Mouse (Mus musculus) CH12.LX (cell line): ENCODE measurements around the gene Bckdk. TPM values are rescaled to one million over a fixed set of nuclear protein-coding genes. Genes with fewer than 3 reads are reported as not detected.

Experiments used
- DNase-seq: peaks from one replicate; pipeline ENCODE4 v3.0.0-alpha.2; 2013; ENCODE audit errors: extremely low read depth
- H3K27ac ChIP-seq: 2 replicates; pipeline ENCODE4 v1.5.1; 2012; ENCODE audit warnings: low read depth, mild to moderate bottlenecking, control low read depth, moderate library complexity; ENCODE audit not compliant: insufficient read depth
- H3K27me3 ChIP-seq: replicated peaks from 2 replicates; pipeline ENCODE3; 2012; ENCODE audit warnings: inconsistent platforms
- H3K36me3 ChIP-seq, 2 experiments: replicated peaks in 1 of 2; 2 replicates each; pipeline versions ENCODE3 to v1.6.1; 2012; ENCODE audit warnings: inconsistent platforms in 1 of 2, low read length in 1 of 2, mild to moderate bottlenecking in 1 of 2, mixed read lengths in 1 of 2, moderate library complexity in 1 of 2; ENCODE audit not compliant: control insufficient read depth in 1 of 2, insufficient read depth in 1 of 2
- H3K4me1 ChIP-seq, 2 experiments: 2 replicates each; pipeline ENCODE4 v1.6.1; 2012; ENCODE audit warnings: inconsistent platforms in 1 of 2, moderate library complexity in 1 of 2; ENCODE audit not compliant: insufficient read depth in 2 of 2, control insufficient read depth in 1 of 2
- H3K4me2 ChIP-seq: 2 replicates; pipeline ENCODE4 v1.6.1; 2012; ENCODE audit warnings: low read depth, mild to moderate bottlenecking, control low read depth; ENCODE audit not compliant: poor library complexity, insufficient read depth, severe bottlenecking
- H3K4me3 ChIP-seq, 3 experiments: fragments of 150-350 bp in 1 of 3; sonication (generic) in 1 of 3; replicated peaks in 1 of 3; 2 replicates each; pipeline versions ENCODE3 to v1.5.1; 2011 to 2012; ENCODE audit warnings: low read depth in 2 of 3, low read length in 2 of 3, mild to moderate bottlenecking in 2 of 3, moderate library complexity in 2 of 3, control low read depth in 1 of 3, improper control_type of control experiment in 1 of 3, inconsistent platforms in 1 of 3, mixed read lengths in 1 of 3; ENCODE audit not compliant: poor library complexity in 1 of 3
- H3K79me2 ChIP-seq: replicated peaks from 2 replicates; pipeline ENCODE4 v1.6.1; 2012; ENCODE audit warnings: mild to moderate bottlenecking, moderate library complexity; ENCODE audit not compliant: control insufficient read depth, poor library complexity, insufficient read depth, severe bottlenecking; ENCODE audit errors: extremely low read depth
- H3K9ac ChIP-seq: 2 replicates; pipeline ENCODE4 v1.6.1; 2012; ENCODE audit warnings: low read depth, mild to moderate bottlenecking, control low read depth, moderate library complexity; ENCODE audit not compliant: insufficient read depth
- H3K9me3 ChIP-seq: replicated peaks from 2 replicates; pipeline ENCODE3; 2012; ENCODE audit warnings: low read length, inconsistent platforms, mixed read lengths
- CHD1 ChIP-seq: IDR thresholded peaks from 2 replicates; pipeline ENCODE4 v1.6.1; 2012; ENCODE audit warnings: low read depth, low read length, improper control_type of control experiment, inconsistent platforms
- CTCF ChIP-seq, 2 experiments: IDR thresholded peaks in 1 of 2; conservative IDR thresholded peaks in 1 of 2; 2 replicates each; pipeline ENCODE4 v1.5.1; 2011 to 2012; ENCODE audit warnings: low read depth in 2 of 2, low read length in 2 of 2, improper control_type of control experiment in 1 of 2, inconsistent platforms in 1 of 2, mild to moderate bottlenecking in 1 of 2, moderate library complexity in 1 of 2
- E2F4 ChIP-seq: IDR thresholded peaks from 2 replicates; pipeline ENCODE4 v1.6.1; 2011; ENCODE audit warnings: low read depth, low read length, improper control_type of control experiment; ENCODE audit not compliant: insufficient replicate concordance
- ELF1 ChIP-seq: IDR thresholded peaks from 2 replicates; pipeline ENCODE4 v1.6.1; 2014; ENCODE audit warnings: low read depth, mild to moderate bottlenecking, inconsistent platforms, low read length, improper control_type of control experiment
- EP300 ChIP-seq: IDR thresholded peaks from 2 replicates; pipeline ENCODE4 v1.6.1; 2011; ENCODE audit warnings: low read length, improper control_type of control experiment
- GABPA ChIP-seq: IDR thresholded peaks from 2 replicates; pipeline ENCODE4 v1.6.1; 2012; ENCODE audit warnings: low read depth, low read length, improper control_type of control experiment, inconsistent platforms; ENCODE audit not compliant: insufficient replicate concordance
- IRF4 ChIP-seq: IDR thresholded peaks from 2 replicates; pipeline ENCODE4 v1.6.1; 2014; ENCODE audit warnings: low read depth, mild to moderate bottlenecking, inconsistent platforms, low read length, improper control_type of control experiment
- JUND ChIP-seq: conservative IDR thresholded peaks from 2 replicates; pipeline ENCODE4 v1.6.1; 2011; ENCODE audit warnings: low read depth, low read length, improper control_type of control experiment
- KAT2A ChIP-seq: IDR thresholded peaks from 2 replicates; pipeline ENCODE4 v1.6.1; 2012; ENCODE audit warnings: low read length, improper control_type of control experiment, inconsistent platforms; ENCODE audit not compliant: insufficient replicate concordance
- MAFK ChIP-seq: IDR thresholded peaks from 2 replicates; pipeline ENCODE4 v1.6.1; 2011; ENCODE audit warnings: low read length, improper control_type of control experiment; ENCODE audit not compliant: insufficient replicate concordance
- MAX ChIP-seq: IDR thresholded peaks from 2 replicates; pipeline ENCODE4 v1.6.1; 2011; ENCODE audit warnings: low read length, improper control_type of control experiment
- MXI1 ChIP-seq: IDR thresholded peaks from 2 replicates; pipeline ENCODE4 v1.6.1; 2011; ENCODE audit warnings: mild to moderate bottlenecking, low read depth, low read length, improper control_type of control experiment
- MYC ChIP-seq: IDR thresholded peaks from 2 replicates; pipeline ENCODE4 v1.6.1; 2011; ENCODE audit warnings: low read depth, mild to moderate bottlenecking, improper control_type of control experiment, low read length
- NELFE ChIP-seq: IDR thresholded peaks from 2 replicates; pipeline ENCODE4 v1.6.1; 2011; ENCODE audit warnings: low read depth, low read length, improper control_type of control experiment
- PAX5 ChIP-seq: IDR thresholded peaks from 2 replicates; pipeline ENCODE4 v1.6.1; 2012; ENCODE audit warnings: low read length, inconsistent platforms, mixed read lengths
- SIN3A ChIP-seq: IDR thresholded peaks from 2 replicates; pipeline ENCODE4 v1.6.1; 2012; ENCODE audit warnings: low read length, improper control_type of control experiment, inconsistent platforms
- SMC3 ChIP-seq: IDR thresholded peaks from 2 replicates; pipeline ENCODE4 v1.6.1; 2011; ENCODE audit warnings: low read depth, low read length, improper control_type of control experiment
- USF2 ChIP-seq: conservative IDR thresholded peaks from 2 replicates; pipeline ENCODE4 v1.6.1; 2011; ENCODE audit warnings: low read depth, low read length, improper control_type of control experiment
- ZKSCAN1 ChIP-seq: IDR thresholded peaks from 2 replicates; pipeline ENCODE4 v1.6.1; 2012; ENCODE audit warnings: low read depth, inconsistent platforms, low read length, improper control_type of control experiment, borderline replicate concordance
- dilution Hi-C: fragments of 300-500 bp; cut with MboI; formaldehyde crosslinking; loops from 2 replicates; pipeline ENCODE4 v1.14.3; 2020; ENCODE audit warnings: low sequenced_read_pairs; ENCODE audit not compliant: extremely low pct_unique_long_range_greater_than_20kb, extremely low pct_ligation_motif_present
- in situ Hi-C: fragments of 300-500 bp; cut with MboI; formaldehyde crosslinking; loops from 3 replicates; pipeline ENCODE4 v1.14.3; 2019; ENCODE audit warnings: low sequenced_read_pairs, low pct_ligation_motif_present, low pct_unique_long_range_greater_than_20kb, mixed read lengths
- polyA plus RNA-seq: library from polyadenylated mRNA; unstranded; fragments of >175 nt; gene quantifications from 2 replicates; pipeline ENCODE4 v1.2.1, GENCODE M21; 2012; ENCODE audit warnings: low read depth; ENCODE audit not compliant: insufficient read length
- total RNA-seq, 2 experiments: library from RNA; depleted of rRNA; stranded (reverse); fragments of 300-350 nt in 1 of 2; fragments of >200 nt in 1 of 2; gene quantifications; 2 replicates each; pipeline ENCODE4 v1.2.3; 2012 to 2014

The Bckdk gene
- total and polyA plus RNA-seq, 3 experiments, result 38.4 to 62.7 (median 61.8) TPM

DNA sequence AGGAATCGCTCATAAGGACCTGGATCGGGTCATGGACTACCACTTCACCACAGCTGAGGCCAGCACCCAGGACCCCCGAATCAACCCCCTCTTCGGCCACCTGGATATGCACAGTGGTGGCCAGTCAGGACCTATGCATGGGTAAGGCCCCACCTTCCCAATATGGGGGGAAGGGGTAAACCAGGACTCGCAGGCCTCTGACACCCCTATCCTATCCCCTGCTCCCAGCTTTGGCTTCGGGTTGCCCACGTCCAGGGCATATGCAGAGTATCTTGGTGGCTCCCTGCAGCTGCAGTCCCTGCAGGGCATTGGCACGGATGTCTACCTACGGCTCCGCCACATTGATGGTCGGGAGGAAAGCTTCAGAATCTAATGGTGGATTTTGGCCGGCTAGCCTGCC is 4.1 kb downstream of the Bckdk start:
- dilution Hi-C loops, result no loop called here
- no peak for DNase-seq

DNA sequence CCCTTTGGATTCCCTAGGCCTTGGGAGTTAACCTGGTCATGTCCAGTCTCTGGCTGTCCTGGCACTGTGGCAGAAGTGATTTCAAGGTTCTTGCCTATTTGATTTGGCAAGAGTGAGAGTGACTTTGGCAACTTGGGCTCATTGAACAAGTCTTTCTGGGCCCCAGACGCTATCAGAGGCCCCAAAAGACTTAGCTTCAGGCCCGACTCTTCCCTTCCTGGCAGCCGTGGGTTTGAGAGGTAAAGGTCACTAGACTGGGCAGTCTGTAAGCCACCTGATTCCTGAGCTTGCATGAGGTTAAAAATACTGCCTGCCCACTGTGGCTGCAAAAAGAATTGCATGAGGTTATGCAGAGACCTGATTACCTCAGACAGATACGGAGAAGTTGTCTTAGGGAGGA is 4.8 kb downstream of the Bckdk start:
- Histone ChIP-seq H3K27ac (no peak overlapping the region), H3K9ac (no peak overlapping the region), H3K36me3 (peaks cover 45 to 56% of the 10 kb centered on the region in 2 experiments), H3K9me3 (no peaks in the 10 kb centered on the region), H3K27me3 (no peaks in the 10 kb centered on the region), H3K4me3 (no peak overlapping the region), H3K79me2 (peaks cover 11% of the 10 kb centered on the region; the same call in 1 of the 2 replicates), H3K4me1 (peaks cover 7 to 21% of the 10 kb centered on the region in 2 experiments; a peak in 3 of 4 replicates), H3K4me2 (no peak overlapping the region)
- DNase-seq, result no peak
- in situ Hi-C loops (no loop called here), dilution Hi-C loops (no loop called here)
- TF ChIP-seq NELFE, result no peak
- no peak for TF ChIP-seq MYC
- no peak for TF ChIP-seq ELF1

More for the DNA sequence above, 4.1 kb downstream of the Bckdk start:
- Histone ChIP-seq H3K9ac (no peak overlapping the region), H3K79me2 (0 out of 2 replicates have a peak, but pooled peaks cover 4% of the 10 kb centered on the region), H3K27ac (no peak overlapping the region), H3K4me2 (no peak overlapping the region), H3K36me3 (peaks cover 45 to 56% of the 10 kb centered on the region in 2 experiments), H3K4me1 (peaks cover 7 to 18% of the 10 kb centered on the region in 2 experiments; a peak in 3 of 4 replicates), H3K4me3 (no peak overlapping the region), H3K27me3 (no peaks in the 10 kb centered on the region), H3K9me3 (no peaks in the 10 kb centered on the region)
- no peak for TF ChIP-seq PAX5
- no peak for TF ChIP-seq CHD1
- no peak for TF ChIP-seq EP300
- TF ChIP-seq NELFE, result no peak
- TF ChIP-seq SIN3A, result no peak
- no peak for TF ChIP-seq KAT2A
- no peak for TF ChIP-seq USF2
- no peak for TF ChIP-seq CTCF (conservative IDR thresholded peaks at IDR 0.05 in 1 of 2, IDR thresholded peaks at IDR 0.05 in 1 of 2; ENCODE audit: low read depth in 2 of 2, low read length in 2 of 2)
- TF ChIP-seq IRF4, result no peak
- no peak for TF ChIP-seq MAX
- TF ChIP-seq MXI1, result no peak
- no peak for TF ChIP-seq GABPA
- no peak for TF ChIP-seq MAFK
- no peak for TF ChIP-seq JUND
- TF ChIP-seq SMC3, result no peak
- TF ChIP-seq E2F4, result no peak
- TF ChIP-seq ZKSCAN1, result no peak
- in situ Hi-C loops, result no loop called here
